Mouse (Mus musculus) ES-Bruce4 (cell line): ENCODE data around the gene Lpar2.

Experiments used
- CTCF ChIP-seq: IDR thresholded peaks from one replicate; pipeline ENCODE4 v1.8.1; 2011; ENCODE audit warnings: low read depth, low read length
- EP300 ChIP-seq: IDR thresholded peaks from 2 replicates; pipeline ENCODE4 v1.6.1; 2011; ENCODE audit warnings: low read depth, low read length; ENCODE audit not compliant: insufficient read depth
- POLR2A ChIP-seq: IDR thresholded peaks from one replicate; pipeline ENCODE4 v1.8.1; 2011; ENCODE audit warnings: low read length; ENCODE audit not compliant: insufficient read depth

- TF ChIP-seq POLR2A (no peak), CTCF (no peak), EP300 (no peak)
These were observed 32.5 kb upstream of the Lpar2 start for GRCm38 (mm10) chr8:69789731-69790130.
